Mouse (Mus musculus): ENCODE results near the gene Vmn2r80. TPM values are rescaled to one million over a fixed set of nuclear protein-coding genes. Genes with fewer than 3 reads are reported as not detected.

Vmn2r80 gene
- polyA plus RNA-seq (2014; fragmentation: Illumina TruSeq; extraction: RNeasy Lipid Tissue Mini Kit (QIAGEN cat#74804); ENCODE audit: low read depth, low replicate concordance) = not detected

DNA sequence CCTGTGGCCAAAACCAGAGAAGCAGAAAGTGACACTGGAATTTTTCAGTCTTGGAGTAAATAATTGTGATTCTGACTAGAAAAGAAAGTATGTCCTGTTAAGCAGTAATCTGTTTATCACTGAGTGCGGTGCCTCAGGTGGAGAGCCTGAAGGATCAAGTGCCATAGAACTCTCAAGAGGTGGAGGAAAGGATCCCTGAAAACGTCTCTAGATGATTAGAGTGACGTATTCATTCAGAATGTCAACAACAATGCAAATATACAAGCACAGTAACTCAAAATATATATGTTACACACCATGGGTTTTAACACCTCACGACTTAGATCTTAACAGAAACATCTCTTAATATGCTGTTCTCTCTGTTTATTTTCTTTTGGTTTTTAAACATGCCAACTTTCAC, at the start of gene Vmn2r80:
TSS of gene Vmn2r80 (plus strand) at position 301 of the 400 bp plus-strand sequence.

Other genes with a start within 250 kb of the Vmn2r80 start
- not detected for gene Olfr1354, start 235.6 kb upstream of the Vmn2r80 start, polyA plus RNA-seq (2014; fragmentation: Illumina TruSeq; extraction: RNeasy Lipid Tissue Mini Kit (QIAGEN cat#74804); ENCODE audit: low read depth, low replicate concordance)
- gene Olfr8, start 198.1 kb upstream of the Vmn2r80 start, polyA plus RNA-seq (2014; fragmentation: Illumina TruSeq; extraction: RNeasy Lipid Tissue Mini Kit (QIAGEN cat#74804); ENCODE audit: low read depth, low replicate concordance) = not detected
- gene Olfr1353, start 185.5 kb upstream of the Vmn2r80 start, polyA plus RNA-seq (2014; fragmentation: Illumina TruSeq; extraction: RNeasy Lipid Tissue Mini Kit (QIAGEN cat#74804); ENCODE audit: low read depth, low replicate concordance) = not detected
- not detected for gene Olfr1352, start 167.7 kb upstream of the Vmn2r80 start, polyA plus RNA-seq (2014; fragmentation: Illumina TruSeq; extraction: RNeasy Lipid Tissue Mini Kit (QIAGEN cat#74804); ENCODE audit: low read depth, low replicate concordance)
- not detected for gene Olfr1351, start 136.3 kb upstream of the Vmn2r80 start, polyA plus RNA-seq (2014; fragmentation: Illumina TruSeq; extraction: RNeasy Lipid Tissue Mini Kit (QIAGEN cat#74804); ENCODE audit: low read depth, low replicate concordance)
- gene Olfr57, start 120.0 kb upstream of the Vmn2r80 start, polyA plus RNA-seq (2014; fragmentation: Illumina TruSeq; extraction: RNeasy Lipid Tissue Mini Kit (QIAGEN cat#74804); ENCODE audit: low read depth, low replicate concordance) = not detected
- gene 2610008E11Rik, start 51.2 kb upstream of the Vmn2r80 start, polyA plus RNA-seq (2014; fragmentation: Illumina TruSeq; extraction: RNeasy Lipid Tissue Mini Kit (QIAGEN cat#74804); ENCODE audit: low read depth, low replicate concordance) = 15.1 TPM
- gene Vmn2r81, start 98.9 kb downstream of the Vmn2r80 start, polyA plus RNA-seq (2014; fragmentation: Illumina TruSeq; extraction: RNeasy Lipid Tissue Mini Kit (QIAGEN cat#74804); ENCODE audit: low read depth, low replicate concordance) = not detected
- gene Vmn2r82, start 207.8 kb downstream of the Vmn2r80 start, polyA plus RNA-seq (2014; fragmentation: Illumina TruSeq; extraction: RNeasy Lipid Tissue Mini Kit (QIAGEN cat#74804); ENCODE audit: low read depth, low replicate concordance) = not detected

All from adipose tissue, adult 10 weeks (tissue).